Comparison of ENCODE assay signal across 8 mouse cellular contexts in genomic region chr16:11369642-11370041, GRCm38 (mm10). TPM values are rescaled to one million over a fixed set of nuclear protein-coding genes. Genes with fewer than 3 reads are reported as not detected.
DNase-seq lines count a peak whose midpoint lies in the region; ATAC-seq and TF ChIP-seq lines count a peak whose summit lies in the region.

No protein-coding gene starts in this region.

- H3K27ac ChIP-seq in liver, postnatal 0 days (ENCODE audit: low read depth): no peak overlapping the region
- H3K27ac ChIP-seq in forebrain, embryonic 15.5 days (replicated peaks): 0 out of 2 replicates have a peak overlapping the region, but pooled peaks have one; percentile 31

- H3K4me3 ChIP-seq in liver, postnatal 0 days (ENCODE audit: low read depth, low read length): no peak overlapping the region
- no peak overlapping the region for H3K4me3 ChIP-seq in forebrain, embryonic 15.5 days

- H3K9ac ChIP-seq in liver, postnatal 0 days (replicated peaks): no peak overlapping the region
- no peak overlapping the region for H3K9ac ChIP-seq in forebrain, embryonic 15.5 days (replicated peaks)

- H3K4me1 ChIP-seq in liver, postnatal 0 days (ENCODE audit: insufficient read depth): peaks cover 3% of the 10 kb centered on the region; the same call in 1 of the 2 replicates
- peaks cover 16% of the 10 kb centered on the region for H3K4me1 ChIP-seq in forebrain, embryonic 15.5 days

- peak; percentile 29 for DNase-seq in liver
- DNase-seq in liver, postnatal 0 days: no peak
- peak; percentile 26 to 52 for DNase-seq in kidney, postnatal 4 days
- DNase-seq in retina, embryonic 14.5 days (ENCODE audit: low spot score): peak; percentile 58
- no peak for DNase-seq in frontal cortex, adult 2 months (ENCODE audit: extremely low spot score in 1 of 2, low spot score in 1 of 2)
- no peak for DNase-seq in spleen, postnatal 36 days (ENCODE audit: low spot score in 2 of 2)
- no peak for DNase-seq in heart, postnatal 25 days (ENCODE audit: low spot score)

- 0 out of 2 replicates have a peak, but pooled peaks cover 6% of the 10 kb centered on the region for H3K36me3 ChIP-seq in liver, postnatal 0 days (replicated peaks; ENCODE audit: insufficient read depth, low read length)
- no peaks in the 10 kb centered on the region for H3K36me3 ChIP-seq in forebrain, embryonic 15.5 days

- 38% methylated on average over 1 of the region's 1 CpGs for WGBS in liver, postnatal 0 days (ENCODE audit: insufficient replicate concordance)
- 0% methylated on average over 1 of the region's 1 CpGs for WGBS in forebrain, embryonic 15.5 days

- no peak overlapping the region for H3K4me2 ChIP-seq in liver, postnatal 0 days (ENCODE audit: low read depth, low read length)
- H3K4me2 ChIP-seq in forebrain, embryonic 15.5 days (replicated peaks): no peak overlapping the region

- intact Hi-C loops in heart, postnatal 25 days (cut with DNase I): no loop called here

- ATAC-seq in liver, postnatal 0 days: no peak
- peak; percentile 72; the same call in 1 of the 2 replicates for ATAC-seq in forebrain, embryonic 15.5 days (replicated peaks)

- H3K27me3 ChIP-seq in liver, postnatal 0 days (ENCODE audit: insufficient read depth, low read length): no peaks in the 10 kb centered on the region
- H3K27me3 ChIP-seq in forebrain, embryonic 15.5 days: no peaks in the 10 kb centered on the region

- H3K9me3 ChIP-seq in liver, postnatal 0 days (ENCODE audit: low read length): no peaks in the 10 kb centered on the region
- H3K9me3 ChIP-seq in forebrain, embryonic 15.5 days: no peaks in the 10 kb centered on the region

- TF ChIP-seq CTCF in liver, postnatal 0 days (IDR thresholded peaks at IDR 0.05; ENCODE audit: low read depth): no peak

- no peak for TF ChIP-seq EP300 in liver, postnatal 0 days (IDR thresholded peaks at IDR 0.05; ENCODE audit: low read depth)

RNA-seq across cellular contexts. Expression of gene Snx29, which starts 46.9 kb away (rescaled TPM):
- 1.7 and 2.3 TPM in 2 replicates for polyA plus RNA-seq in liver, postnatal 0 days (2015; fragmentation: Nextera tagmentation; extraction: Ambion mirVana)
- polyA plus RNA-seq in forebrain, embryonic 15.5 days (2015; fragmentation: Nextera tagmentation; extraction: Ambion mirVana): 14.1 and 15.9 TPM in 2 replicates
- 7.7 and 9.1 TPM in 2 replicates for polyA plus RNA-seq in frontal cortex, adult 2 months (2012; rRNA removed)
- total RNA-seq in heart, postnatal 25 days (2021): 10 to 100 TPM in 1 of 2 experiments, 1 to 10 TPM in 1; 9.6 to 12.4 TPM

RNA-seq across cellular contexts. Expression of gene Tnfrsf17, which starts 56.0 kb away (rescaled TPM):
- polyA plus RNA-seq in liver, postnatal 0 days (2015; fragmentation: Nextera tagmentation; extraction: Ambion mirVana): not detected in 2 replicates
- not detected in 2 replicates for polyA plus RNA-seq in forebrain, embryonic 15.5 days (2015; fragmentation: Nextera tagmentation; extraction: Ambion mirVana)
- 1.2 and 1.5 TPM in 2 replicates for polyA plus RNA-seq in frontal cortex, adult 2 months (2012; rRNA removed)
- not detected for total RNA-seq in heart, postnatal 25 days (2021)

Comparison
In these comparisons a context has a peak if more than half of its experiments do, and no peak if none do; other contexts are left out.
1. DNase-seq: peak in liver (single experiment), kidney, postnatal 4 days (2 of 2) and retina, embryonic 14.5 days (single experiment); none in liver, postnatal 0 days (single experiment), frontal cortex, adult 2 months (0 of 2), spleen, postnatal 36 days (0 of 2) and heart, postnatal 25 days (single experiment).